ENCODE assay signal across 8 mouse cellular contexts in the genomic region with DNA sequence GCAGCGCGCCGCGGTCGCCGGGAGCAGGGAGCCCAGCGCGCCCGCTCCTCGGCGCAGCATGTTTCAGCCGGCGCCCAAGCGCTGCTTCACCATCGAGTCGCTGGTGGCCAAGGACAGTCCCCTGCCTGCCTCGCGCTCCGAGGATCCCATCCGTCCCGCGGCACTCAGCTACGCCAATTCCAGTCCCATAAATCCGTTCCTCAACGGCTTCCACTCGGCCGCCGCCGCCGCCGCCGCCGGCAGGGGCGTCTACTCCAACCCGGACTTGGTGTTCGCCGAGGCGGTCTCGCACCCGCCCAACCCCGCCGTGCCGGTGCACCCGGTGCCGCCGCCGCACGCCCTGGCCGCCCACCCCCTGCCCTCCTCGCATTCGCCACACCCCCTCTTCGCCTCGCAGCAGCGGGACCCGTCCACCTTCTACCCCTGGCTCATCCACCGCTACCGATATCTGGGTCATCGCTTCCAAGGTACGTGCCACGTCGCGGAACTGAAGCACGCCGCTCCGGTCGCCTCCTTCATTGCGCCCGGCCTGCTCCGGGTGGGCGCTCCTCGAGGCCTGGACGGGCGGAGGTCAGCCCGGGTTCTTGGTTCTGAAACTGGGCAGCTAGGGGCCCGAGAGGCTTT. TPM values are rescaled to one million over a fixed set of nuclear protein-coding genes. Genes with fewer than 3 reads are reported as not detected.
DNase-seq lines count a peak whose midpoint lies in the region; ATAC-seq lines count a peak whose summit lies in the region.

No protein-coding gene starts in this region.

- H3K9me3 ChIP-seq in megakaryocyte, embryonic 14.5 days = no peaks in the 10 kb centered on the region
- H3K9me3 ChIP-seq in heart, embryonic 14.5 days (ENCODE audit: control insufficient read depth, low read length) = no peaks in the 10 kb centered on the region
- H3K9me3 ChIP-seq in neural tube, embryonic 15.5 days (replicated peaks) = no peaks in the 10 kb centered on the region

- DNase-seq in cerebellum, postnatal 10 days = peak; percentile 66 to 70
- DNase-seq in cerebellum, adult 11-12 months = no peak
- DNase-seq in kidney, postnatal 4 days = peak; percentile 61 to 72
- no peak for DNase-seq in T-cell, adult 2 months (ENCODE audit: low spot score)

- H3K27me3 ChIP-seq in megakaryocyte, embryonic 14.5 days (replicated peaks) = peaks cover 98% of the 10 kb centered on the region
- peaks cover 91% of the 10 kb centered on the region for H3K27me3 ChIP-seq in heart, embryonic 14.5 days (ENCODE audit: control insufficient read depth, insufficient read depth, low read length)
- peaks cover 95% of the 10 kb centered on the region for H3K27me3 ChIP-seq in neural tube, embryonic 15.5 days (replicated peaks)

- peak overlapping the region; percentile 46 for H3K4me2 ChIP-seq in heart, embryonic 14.5 days (ENCODE audit: low read length)
- peak overlapping the region; percentile 51 for H3K4me2 ChIP-seq in neural tube, embryonic 15.5 days

- no peaks in the 10 kb centered on the region for H3K36me3 ChIP-seq in megakaryocyte, embryonic 14.5 days (replicated peaks; ENCODE audit: low read length)
- no peaks in the 10 kb centered on the region for H3K36me3 ChIP-seq in heart, embryonic 14.5 days (ENCODE audit: control insufficient read depth, insufficient read depth, low read length)
- H3K36me3 ChIP-seq in neural tube, embryonic 15.5 days = no peaks in the 10 kb centered on the region

- no peak overlapping the region for H3K27ac ChIP-seq in heart, embryonic 14.5 days (replicated peaks in 1 of 2; ENCODE audit: control insufficient read depth in 1 of 2, insufficient read depth in 1 of 2, low read depth in 2 of 2, low read length in 2 of 2)
- H3K27ac ChIP-seq in neural tube, embryonic 15.5 days (replicated peaks) = no peak overlapping the region

- no peak for ATAC-seq in megakaryocyte, adult 5-6 weeks (ENCODE audit: poor library complexity, severe bottlenecking)
- no peak for ATAC-seq in heart, embryonic 14.5 days (ENCODE audit: insufficient number of reproducible peaks, insufficient read depth, low FRiP score, low read depth)
- ATAC-seq in neural tube, embryonic 15.5 days (ENCODE audit: low FRiP score) = no peak

- under 1% methylated on average over 56 of the region's 75 CpGs for WGBS in heart, embryonic 14.5 days
- WGBS in neural tube, embryonic 15.5 days = under 1% methylated on average over 75 of the region's 75 CpGs

- peak overlapping the region; percentile 81 for H3K4me3 ChIP-seq in megakaryocyte, embryonic 14.5 days (replicated peaks)
- peak overlapping the region; percentile 22 to 29 for H3K4me3 ChIP-seq in heart, embryonic 14.5 days (ENCODE audit: control insufficient read depth in 1 of 2, insufficient read depth in 1 of 2, low read depth in 1 of 2, low read length in 2 of 2)
- H3K4me3 ChIP-seq in neural tube, embryonic 15.5 days (replicated peaks) = peak overlapping the region; percentile 19

- H3K9ac ChIP-seq in heart, embryonic 14.5 days (ENCODE audit: low read length) = no peak overlapping the region
- H3K9ac ChIP-seq in neural tube, embryonic 15.5 days (replicated peaks) = no peak overlapping the region

- peaks cover 25% of the 10 kb centered on the region for H3K4me1 ChIP-seq in megakaryocyte, embryonic 14.5 days
- peaks cover 0 to 18% of the 10 kb centered on the region in 2 experiments; a peak in 3 of 4 replicates for H3K4me1 ChIP-seq in heart, embryonic 14.5 days (ENCODE audit: control insufficient read depth in 2 of 2, insufficient read depth in 2 of 2, low read length in 2 of 2)
- peaks cover 21% of the 10 kb centered on the region for H3K4me1 ChIP-seq in neural tube, embryonic 15.5 days

RNA-seq across cellular contexts. Expression of gene Emx2, which starts 1.1 kb away (rescaled TPM):
- not detected in 2 replicates for polyA plus RNA-seq in megakaryocyte, embryonic 14.5 days (2012; ENCODE audit: insufficient read depth, low replicate concordance)
- not detected in 2 replicates for total RNA-seq in megakaryocyte, adult 5-6 weeks (2015)
- not detected in 2 replicates for total RNA-seq in megakaryocyte, adult 5-6 weeks (2017)
- not detected in 2 replicates for polyA plus RNA-seq in heart, embryonic 14.5 days (2014; fragmentation: Nextera tagmentation; extraction: Ambion mirVana)
- polyA plus RNA-seq in neural tube, embryonic 15.5 days (2015; fragmentation: Nextera tagmentation; extraction: Ambion mirVana) = 0.06 TPM in 1 of 2 replicates, not detected in the other

Comparison
In these comparisons a context has a peak if more than half of its experiments do, and no peak if none do; other contexts are left out.
1. DNase-seq: peak in cerebellum, postnatal 10 days (2 of 2) and kidney, postnatal 4 days (2 of 2); none in cerebellum, adult 11-12 months (single experiment) and T-cell, adult 2 months (single experiment).
2. H3K4me3 ChIP-seq: peak in every context shown above with its lines; median percentile 81 in megakaryocyte, embryonic 14.5 days; 26 in heart, embryonic 14.5 days; 19 in neural tube, embryonic 15.5 days.